Mouse (Mus musculus): Measurements from ENCODE around the gene Dtl. TPM values are rescaled to one million over a fixed set of nuclear protein-coding genes. Genes with fewer than 3 reads are reported as not detected.
A peak's percentile ranks its signal among the peaks of the same experiment; 100 is the strongest.

Gene Dtl
- polyA plus RNA-seq, 1 experiment from 2014 or later, result 39.9 TPM

DNA sequence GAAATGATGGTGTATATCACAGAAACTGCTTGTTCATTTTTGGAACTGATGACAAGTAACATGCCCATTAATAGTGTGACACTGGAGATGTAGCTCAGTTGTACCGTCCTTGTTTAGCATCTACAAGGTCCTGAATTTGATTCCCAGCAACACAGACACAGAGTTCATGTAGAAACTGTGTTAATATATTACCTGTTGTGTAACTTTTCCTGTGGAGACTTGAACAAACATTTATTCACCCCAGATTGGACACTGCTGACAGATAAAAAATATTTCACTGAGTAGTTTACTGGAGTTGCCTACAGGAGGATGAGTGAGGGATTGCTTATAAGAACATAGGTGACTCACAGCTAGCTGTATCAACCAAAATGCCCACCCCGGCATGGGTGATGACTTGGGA, 13.4 kb upstream of the Dtl start:
- H3K27me3 ChIP-seq (ENCODE audit: control insufficient read depth, insufficient read depth, low read length), result no peaks in the 10 kb centered on the region
- ATAC-seq (replicated peaks; ENCODE audit: insufficient number of reproducible peaks, low FRiP score, low TSS enrichment), result no peak
- 96% methylated on average over 2 of the region's 2 CpGs for WGBS (ENCODE audit: insufficient replicate concordance)

GRCm38 (mm10) chr1:191587062-191587461, 11.7 kb upstream of the Dtl start:
- Histone ChIP-seq H3K9me3 (replicated peaks; ENCODE audit: control insufficient read depth, low read length) (no peaks in the 10 kb centered on the region), H3K4me1 (ENCODE audit: control insufficient read depth, insufficient read depth, low read length) (no peaks in the 10 kb centered on the region; the same call in 1 of the 2 replicates), H3K36me3 (ENCODE audit: control insufficient read depth, insufficient read depth, low read length) (peaks cover 34% of the 10 kb centered on the region), H3K4me3 (ENCODE audit: low read depth, low read length) (no peak overlapping the region), H3K4me2 (no peak overlapping the region), H3K27ac (ENCODE audit: low read depth, low read length) (no peak overlapping the region), H3K27me3 (ENCODE audit: control insufficient read depth, insufficient read depth, low read length) (no peaks in the 10 kb centered on the region), H3K9ac (ENCODE audit: low read depth, low read length) (no peak overlapping the region)
- no peak for ATAC-seq (replicated peaks; ENCODE audit: insufficient number of reproducible peaks, low FRiP score, low TSS enrichment)
- 92% methylated on average over 3 of the region's 3 CpGs for WGBS (ENCODE audit: insufficient replicate concordance)

More for the DNA sequence above, 13.4 kb upstream of the Dtl start:
- Histone ChIP-seq H3K4me3 (ENCODE audit: low read depth, low read length) (no peak overlapping the region), H3K4me2 (no peak overlapping the region), H3K36me3 (ENCODE audit: control insufficient read depth, insufficient read depth, low read length) (peaks cover 24% of the 10 kb centered on the region), H3K4me1 (ENCODE audit: control insufficient read depth, insufficient read depth, low read length) (peaks cover 5% of the 10 kb centered on the region; the same call in 1 of the 2 replicates), H3K9me3 (replicated peaks; ENCODE audit: control insufficient read depth, low read length) (no peaks in the 10 kb centered on the region), H3K9ac (ENCODE audit: low read depth, low read length) (no peak overlapping the region), H3K27ac (ENCODE audit: low read depth, low read length) (no peak overlapping the region)

DNA sequence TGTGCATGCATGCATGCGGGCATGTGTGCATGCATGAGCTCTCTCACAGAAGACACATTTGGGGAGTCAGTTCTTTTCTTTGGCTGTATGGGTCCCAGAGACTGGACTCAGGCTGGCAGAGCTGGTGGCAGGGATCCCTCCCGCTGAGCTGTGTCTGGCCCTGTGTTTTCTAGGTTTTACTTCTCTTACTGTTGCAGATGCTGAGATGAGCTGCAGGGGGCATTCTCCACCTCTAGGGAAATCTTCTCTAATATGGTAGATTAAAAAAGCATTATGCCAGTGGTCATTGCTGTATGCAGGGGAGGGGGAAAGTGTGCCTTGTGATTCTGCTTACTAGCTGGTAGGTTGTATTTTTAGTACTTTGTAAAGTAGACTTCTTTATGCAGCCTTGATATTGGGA, 10.4 kb upstream of the Dtl start:
- ATAC-seq (replicated peaks; ENCODE audit: insufficient number of reproducible peaks, low FRiP score, low TSS enrichment), result no peak

GRCm38 (mm10) chr1:191584483-191584882, 9.1 kb upstream of the Dtl start:
- no peak overlapping the region for H3K4me3 ChIP-seq (ENCODE audit: low read depth, low read length)
- WGBS (ENCODE audit: insufficient replicate concordance), result 89% methylated on average over 4 of the region's 4 CpGs
- H3K36me3 ChIP-seq (ENCODE audit: control insufficient read depth, insufficient read depth, low read length), result peaks cover 35% of the 10 kb centered on the region
- H3K9ac ChIP-seq (ENCODE audit: low read depth, low read length), result no peak overlapping the region
- H3K9me3 ChIP-seq (replicated peaks; ENCODE audit: control insufficient read depth, low read length), result no peaks in the 10 kb centered on the region
- H3K4me1 ChIP-seq (ENCODE audit: control insufficient read depth, insufficient read depth, low read length), result no peaks in the 10 kb centered on the region
- H3K4me2 ChIP-seq, result no peak overlapping the region
- H3K27me3 ChIP-seq (ENCODE audit: control insufficient read depth, insufficient read depth, low read length), result no peaks in the 10 kb centered on the region
- no peak for ATAC-seq (replicated peaks; ENCODE audit: insufficient number of reproducible peaks, low FRiP score, low TSS enrichment)
- no peak overlapping the region for H3K27ac ChIP-seq (ENCODE audit: low read depth, low read length)

More for the DNA sequence above, 10.4 kb upstream of the Dtl start:
- H3K4me1 ChIP-seq (ENCODE audit: control insufficient read depth, insufficient read depth, low read length), result no peaks in the 10 kb centered on the region
- H3K9me3 ChIP-seq (replicated peaks; ENCODE audit: control insufficient read depth, low read length), result no peaks in the 10 kb centered on the region
- H3K4me3 ChIP-seq (ENCODE audit: low read depth, low read length), result no peak overlapping the region
- peaks cover 32% of the 10 kb centered on the region for H3K36me3 ChIP-seq (ENCODE audit: control insufficient read depth, insufficient read depth, low read length)
- H3K9ac ChIP-seq (ENCODE audit: low read depth, low read length), result no peak overlapping the region
- H3K27ac ChIP-seq (ENCODE audit: low read depth, low read length), result no peak overlapping the region
- H3K4me2 ChIP-seq, result no peak overlapping the region
- H3K27me3 ChIP-seq (ENCODE audit: control insufficient read depth, insufficient read depth, low read length), result no peaks in the 10 kb centered on the region
- 80% methylated on average over 2 of the region's 2 CpGs for WGBS (ENCODE audit: insufficient replicate concordance)

DNA sequence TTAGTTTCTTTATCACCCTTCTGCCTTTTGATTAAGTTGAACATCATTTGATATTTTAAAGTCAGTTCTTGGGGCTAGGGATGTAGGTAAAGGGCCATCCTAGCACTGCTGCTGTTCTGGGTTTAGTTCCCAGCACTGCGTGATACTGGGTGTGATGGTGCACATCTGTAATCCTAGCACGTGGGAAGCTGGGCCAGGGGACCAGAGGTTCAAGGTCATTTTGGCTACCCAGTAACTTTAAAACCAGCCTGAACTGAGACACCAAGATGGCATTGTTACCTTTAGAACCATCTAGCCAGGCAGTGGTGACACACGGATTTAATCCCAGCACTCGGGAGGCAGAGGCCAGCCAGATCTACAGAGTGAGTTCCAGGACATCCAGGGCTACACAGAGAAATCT, 8.5 kb upstream of the Dtl start:
- no peak overlapping the region for H3K27ac ChIP-seq (ENCODE audit: low read depth, low read length)
- no peaks in the 10 kb centered on the region for H3K9me3 ChIP-seq (replicated peaks; ENCODE audit: control insufficient read depth, low read length)
- no peak overlapping the region for H3K9ac ChIP-seq (ENCODE audit: low read depth, low read length)
- no peaks in the 10 kb centered on the region for H3K4me1 ChIP-seq (ENCODE audit: control insufficient read depth, insufficient read depth, low read length)
- no peak overlapping the region for H3K4me3 ChIP-seq (ENCODE audit: low read depth, low read length)
- ATAC-seq (replicated peaks; ENCODE audit: insufficient number of reproducible peaks, low FRiP score, low TSS enrichment), result no peak
- H3K27me3 ChIP-seq (ENCODE audit: control insufficient read depth, insufficient read depth, low read length), result no peaks in the 10 kb centered on the region
- 91% methylated on average over 4 of the region's 4 CpGs for WGBS (ENCODE audit: insufficient replicate concordance)
- no peak overlapping the region for H3K4me2 ChIP-seq
- peaks cover 32% of the 10 kb centered on the region for H3K36me3 ChIP-seq (ENCODE audit: control insufficient read depth, insufficient read depth, low read length)

- no peaks in the 10 kb centered on the region for H3K27me3 ChIP-seq (ENCODE audit: control insufficient read depth, insufficient read depth, low read length)
- no peak for ATAC-seq (replicated peaks; ENCODE audit: insufficient number of reproducible peaks, low FRiP score, low TSS enrichment)
- H3K4me1 ChIP-seq (ENCODE audit: control insufficient read depth, insufficient read depth, low read length), result peaks cover 10% of the 10 kb centered on the region
- no peak overlapping the region for H3K4me2 ChIP-seq
- H3K9ac ChIP-seq (ENCODE audit: low read depth, low read length), result no peak overlapping the region
- WGBS (ENCODE audit: insufficient replicate concordance), result 96% methylated on average over 4 of the region's 4 CpGs
- no peak overlapping the region for H3K27ac ChIP-seq (ENCODE audit: low read depth, low read length)
- H3K4me3 ChIP-seq (ENCODE audit: low read depth, low read length), result no peak overlapping the region
- no peaks in the 10 kb centered on the region for H3K9me3 ChIP-seq (replicated peaks; ENCODE audit: control insufficient read depth, low read length)
- H3K36me3 ChIP-seq (ENCODE audit: control insufficient read depth, insufficient read depth, low read length), result peaks cover 22% of the 10 kb centered on the region
These were observed 6.3 kb upstream of the Dtl start for GRCm38 (mm10) chr1:191581641-191582040.

DNA sequence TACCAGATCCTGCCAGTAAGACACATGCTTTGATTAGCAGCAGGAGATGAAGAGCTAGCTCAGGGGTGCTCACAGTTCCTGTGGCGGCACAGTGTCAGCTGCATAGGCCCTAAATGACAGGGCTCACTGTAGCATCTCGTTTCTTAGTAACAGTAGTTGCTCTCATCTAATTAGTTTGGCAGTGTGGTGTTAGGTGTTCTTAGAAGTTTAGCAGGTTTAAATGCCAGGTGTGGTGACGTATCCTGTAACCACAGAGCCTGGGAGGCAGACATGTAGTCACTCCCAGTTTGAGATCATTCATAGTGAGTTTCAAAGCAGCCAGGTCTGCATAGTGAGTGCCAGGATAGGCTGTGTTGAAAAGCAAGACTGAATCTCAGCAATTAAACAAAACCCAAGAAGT, 4.2 kb upstream of the Dtl start:
- Histone ChIP-seq H3K27me3 (ENCODE audit: control insufficient read depth, insufficient read depth, low read length) (no peaks in the 10 kb centered on the region), H3K9ac (ENCODE audit: low read depth, low read length) (no peak overlapping the region), H3K36me3 (ENCODE audit: control insufficient read depth, insufficient read depth, low read length) (peaks cover 21% of the 10 kb centered on the region), H3K4me1 (ENCODE audit: control insufficient read depth, insufficient read depth, low read length) (peaks cover 13% of the 10 kb centered on the region), H3K4me2 (no peak overlapping the region), H3K4me3 (ENCODE audit: low read depth, low read length) (no peak overlapping the region), H3K9me3 (replicated peaks; ENCODE audit: control insufficient read depth, low read length) (no peaks in the 10 kb centered on the region), H3K27ac (ENCODE audit: low read depth, low read length) (no peak overlapping the region)
- WGBS (ENCODE audit: insufficient replicate concordance), result 96% methylated on average over 3 of the region's 3 CpGs
- no peak for ATAC-seq (replicated peaks; ENCODE audit: insufficient number of reproducible peaks, low FRiP score, low TSS enrichment)

DNA sequence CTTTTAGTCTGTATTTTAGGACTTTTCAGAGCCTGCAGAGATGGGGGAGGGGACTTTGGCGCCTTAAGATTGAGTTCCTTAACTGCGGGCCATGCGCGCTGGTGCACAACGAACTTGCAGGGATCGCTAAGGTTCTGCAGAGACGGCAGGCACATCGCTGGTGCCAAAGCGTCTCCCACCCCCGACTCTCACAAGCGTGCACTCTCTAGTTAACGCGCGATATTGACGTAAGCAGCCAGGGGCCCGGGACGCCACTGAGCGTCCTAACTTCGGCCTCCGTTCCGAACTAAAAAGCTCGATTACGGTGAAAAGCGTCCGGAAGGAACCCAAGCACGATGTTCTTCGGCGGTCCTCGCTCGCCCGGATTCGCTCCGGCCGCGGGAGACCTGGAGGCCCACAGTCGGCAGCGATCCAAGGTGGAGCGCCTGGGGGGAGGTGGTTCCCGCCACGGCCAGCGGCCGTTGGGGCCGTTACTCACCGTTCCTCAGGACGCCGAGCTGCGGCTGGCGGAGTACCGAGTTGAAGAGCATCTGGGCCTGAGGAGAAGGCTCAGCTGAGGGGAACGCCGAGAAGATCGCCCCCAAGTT, 380 bp downstream of the Dtl start:
- peak overlapping the region; percentile 88 for H3K4me3 ChIP-seq (ENCODE audit: low read depth, low read length)
- under 1% methylated on average over 52 of the region's 52 CpGs for WGBS (ENCODE audit: insufficient replicate concordance)
- ATAC-seq (replicated peaks; ENCODE audit: insufficient number of reproducible peaks, low FRiP score, low TSS enrichment), result peak; percentile 50; the same call in 1 of the 2 replicates
- peak overlapping the region; percentile 89 for H3K27ac ChIP-seq (ENCODE audit: low read depth, low read length)
- peak overlapping the region; percentile 95 for H3K9ac ChIP-seq (ENCODE audit: low read depth, low read length)
- H3K27me3 ChIP-seq (ENCODE audit: control insufficient read depth, insufficient read depth, low read length), result no peaks in the 10 kb centered on the region
- H3K9me3 ChIP-seq (replicated peaks; ENCODE audit: control insufficient read depth, low read length), result no peaks in the 10 kb centered on the region
- H3K4me1 ChIP-seq (ENCODE audit: control insufficient read depth, insufficient read depth, low read length), result peaks cover 19% of the 10 kb centered on the region
- peak overlapping the region; percentile 76 for H3K4me2 ChIP-seq
- H3K36me3 ChIP-seq (ENCODE audit: control insufficient read depth, insufficient read depth, low read length), result no peaks in the 10 kb centered on the region
